Mouse (Mus musculus): ENCODE results near the gene 2310046K23Rik. TPM values are rescaled to one million over a fixed set of nuclear protein-coding genes. Genes with fewer than 3 reads are reported as not detected.
"Not testable (repeated sequence)": the region's sequence is repeated elsewhere in the genome, so short reads cannot be mapped to it uniquely, and the experiment has no call there.

The 2310046K23Rik gene
- polyA plus RNA-seq, 2 experiments = not detected

GRCm38 (mm10) chr3:92508185-92508584 lies 26.1 kb downstream of the 2310046K23Rik start:
- Histone ChIP-seq H3K9me3 (ENCODE audit: control insufficient read depth, low read length) (no peaks in the 10 kb centered on the region), H3K4me2 (ENCODE audit: low read depth) (no peak overlapping the region), H3K9ac (replicated peaks) (no peak overlapping the region), H3K27me3 (ENCODE audit: control insufficient read depth, insufficient read depth, low read length) (no peaks in the 10 kb centered on the region), H3K4me1 (replicated peaks; ENCODE audit: control insufficient read depth in 2 of 2, insufficient read depth in 2 of 2, low read length in 1 of 2) (no peaks in the 10 kb centered on the region), H3K27ac (no peak overlapping the region), H3K4me3 (ENCODE audit: insufficient read depth in 1 of 2, low read depth in 2 of 2, low read length in 2 of 2) (no peak overlapping the region), H3K36me3 (replicated peaks; ENCODE audit: control insufficient read depth, insufficient read depth, low read depth) (no peaks in the 10 kb centered on the region)
- WGBS (ENCODE audit: insufficient replicate concordance) = 58% methylated on average over 1 of the region's 1 CpGs
- DNase-seq (ENCODE audit: low read depth in 3 of 3, low spot score in 3 of 3) = no peak
- TF ChIP-seq CTCF (IDR thresholded peaks at IDR 0.05; ENCODE audit: low read depth) = no peak
- ATAC-seq (ENCODE audit: insufficient read depth) = no peak

- ATAC-seq (ENCODE audit: insufficient read depth) = no peak
- Histone ChIP-seq H3K9ac (replicated peaks) (no peak overlapping the region), H3K9me3 (ENCODE audit: control insufficient read depth, low read length) (no peaks in the 10 kb centered on the region), H3K4me3 (ENCODE audit: insufficient read depth in 1 of 2, low read depth in 2 of 2, low read length in 2 of 2) (no peak overlapping the region), H3K36me3 (replicated peaks; ENCODE audit: control insufficient read depth, insufficient read depth, low read depth) (no peaks in the 10 kb centered on the region), H3K27ac (no peak overlapping the region), H3K4me1 (replicated peaks; ENCODE audit: control insufficient read depth in 2 of 2, insufficient read depth in 2 of 2, low read length in 1 of 2) (no peaks in the 10 kb centered on the region), H3K4me2 (ENCODE audit: low read depth) (no peak overlapping the region), H3K27me3 (ENCODE audit: control insufficient read depth, insufficient read depth, low read length) (no peaks in the 10 kb centered on the region)
- no peak for DNase-seq (ENCODE audit: low read depth in 3 of 3, low spot score in 3 of 3)
- no peak for TF ChIP-seq EP300 (IDR thresholded peaks at IDR 0.05; ENCODE audit: low read depth)
- no peak for TF ChIP-seq CTCF (IDR thresholded peaks at IDR 0.05; ENCODE audit: low read depth)
These were observed 30.8 kb downstream of the 2310046K23Rik start for GRCm38 (mm10) chr3:92503528-92503927.

DNA sequence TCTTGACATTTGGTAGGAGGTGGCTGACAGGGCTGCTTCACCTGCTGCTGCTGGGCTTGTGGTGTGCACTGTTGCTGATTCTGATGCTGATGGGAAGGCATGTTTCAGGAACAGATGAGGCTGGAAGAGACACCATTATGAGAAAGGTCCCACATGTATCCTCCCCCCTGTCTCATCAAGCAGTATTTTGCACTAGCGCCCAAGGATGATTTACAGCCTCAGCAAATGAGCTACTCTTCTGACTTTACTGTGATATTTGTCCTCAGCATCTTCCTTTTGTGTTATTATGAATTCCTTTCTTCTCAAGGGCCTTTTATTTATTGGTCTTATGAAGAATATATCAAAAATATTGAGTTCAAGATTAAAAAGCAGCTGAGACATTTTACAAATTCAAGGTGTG lies 33.9 kb downstream of the 2310046K23Rik start, which contains the start of gene Sprr4:
Gene Sprr4, minus strand, starts transcription at position 101 of the 400 bp plus-strand sequence.
- DNase-seq (ENCODE audit: low read depth in 3 of 3, low spot score in 3 of 3) = no peak
- H3K4me2 ChIP-seq (ENCODE audit: low read depth) = no peak within 1 kb of the TSS
- 43% methylated on average over 1 of the region's 1 CpGs for WGBS (ENCODE audit: insufficient replicate concordance)

DNA sequence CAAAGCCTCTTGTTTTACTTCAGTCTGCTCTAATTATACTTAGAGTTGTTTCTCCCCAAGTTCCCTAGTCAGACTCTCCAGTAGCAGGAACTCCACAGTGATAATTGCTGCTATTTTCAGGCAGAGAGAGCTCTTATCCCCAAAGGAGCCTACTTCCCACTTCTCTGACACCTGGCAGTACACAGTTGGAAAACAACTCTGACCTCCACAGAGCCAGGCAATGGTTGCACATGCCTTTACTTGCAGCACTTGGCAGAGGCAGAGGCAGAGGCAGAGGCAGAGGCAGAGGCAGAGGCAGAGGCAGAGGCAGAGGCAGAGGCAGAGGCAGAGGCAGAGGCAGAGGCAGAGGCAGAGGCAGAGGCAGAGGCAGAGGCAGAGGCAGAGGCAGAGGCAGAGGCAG lies 44.0 kb downstream of the 2310046K23Rik start:
- not testable (repeated sequence) for ATAC-seq (ENCODE audit: insufficient read depth); H3K27me3 ChIP-seq (ENCODE audit: control insufficient read depth, insufficient read depth, low read length); H3K9me3 ChIP-seq (ENCODE audit: control insufficient read depth, low read length); H3K9ac ChIP-seq (replicated peaks); H3K4me2 ChIP-seq (ENCODE audit: low read depth); H3K4me3 ChIP-seq (ENCODE audit: insufficient read depth in 1 of 2, low read depth in 2 of 2, low read length in 2 of 2); H3K27ac ChIP-seq; DNase-seq (ENCODE audit: low read depth in 3 of 3, low spot score in 3 of 3); H3K36me3 ChIP-seq (replicated peaks; ENCODE audit: control insufficient read depth, insufficient read depth, low read depth); H3K4me1 ChIP-seq (replicated peaks; ENCODE audit: control insufficient read depth in 2 of 2, insufficient read depth in 2 of 2, low read length in 1 of 2)

More for the DNA sequence above, 33.9 kb downstream of the 2310046K23Rik start, which contains the start of gene Sprr4:
- no peaks in the 10 kb centered on the region for H3K27me3 ChIP-seq (ENCODE audit: control insufficient read depth, insufficient read depth, low read length)
- H3K4me3 ChIP-seq (ENCODE audit: insufficient read depth in 1 of 2, low read depth in 2 of 2, low read length in 2 of 2) = no peak within 1 kb of the TSS
- H3K4me1 ChIP-seq (replicated peaks; ENCODE audit: control insufficient read depth in 2 of 2, insufficient read depth in 2 of 2, low read length in 1 of 2) = no peaks in the 10 kb centered on the region
- H3K9ac ChIP-seq (replicated peaks) = no peak within 1 kb of the TSS
- no peaks in the 10 kb centered on the region for H3K36me3 ChIP-seq (replicated peaks; ENCODE audit: control insufficient read depth, insufficient read depth, low read depth)
- H3K9me3 ChIP-seq (ENCODE audit: control insufficient read depth, low read length) = no peaks in the 10 kb centered on the region
- no peak for ATAC-seq (ENCODE audit: insufficient read depth)
- TF ChIP-seq EP300 (IDR thresholded peaks at IDR 0.05; ENCODE audit: low read depth) (no peak), CTCF (IDR thresholded peaks at IDR 0.05; ENCODE audit: low read depth) (no peak)
- no peak within 1 kb of the TSS for H3K27ac ChIP-seq

GRCm38 (mm10) chr3:92486307-92486706 lies 48.0 kb downstream of the 2310046K23Rik start:
- no peak overlapping the region for H3K27ac ChIP-seq
- H3K4me1 ChIP-seq (replicated peaks; ENCODE audit: control insufficient read depth in 2 of 2, insufficient read depth in 2 of 2, low read length in 1 of 2) = no peaks in the 10 kb centered on the region
- WGBS (ENCODE audit: insufficient replicate concordance) = 20% methylated on average over 1 of the region's 1 CpGs
- H3K4me2 ChIP-seq (ENCODE audit: low read depth) = no peak overlapping the region
- H3K4me3 ChIP-seq (ENCODE audit: insufficient read depth in 1 of 2, low read depth in 2 of 2, low read length in 2 of 2) = no peak overlapping the region
- TF ChIP-seq EP300 (IDR thresholded peaks at IDR 0.05; ENCODE audit: low read depth) = no peak
- no peak for TF ChIP-seq CTCF (IDR thresholded peaks at IDR 0.05; ENCODE audit: low read depth)
- H3K36me3 ChIP-seq (replicated peaks; ENCODE audit: control insufficient read depth, insufficient read depth, low read depth) = no peaks in the 10 kb centered on the region
- no peak for DNase-seq (ENCODE audit: low read depth in 3 of 3, low spot score in 3 of 3)
- no peaks in the 10 kb centered on the region for H3K9me3 ChIP-seq (ENCODE audit: control insufficient read depth, low read length)
- no peaks in the 10 kb centered on the region for H3K27me3 ChIP-seq (ENCODE audit: control insufficient read depth, insufficient read depth, low read length)
- H3K9ac ChIP-seq (replicated peaks) = no peak overlapping the region
- ATAC-seq (ENCODE audit: insufficient read depth) = no peak

- Histone ChIP-seq H3K4me1 (replicated peaks; ENCODE audit: control insufficient read depth in 2 of 2, insufficient read depth in 2 of 2, low read length in 1 of 2) (no peaks in the 10 kb centered on the region), H3K4me3 (ENCODE audit: insufficient read depth in 1 of 2, low read depth in 2 of 2, low read length in 2 of 2) (no peak within 1 kb of the TSS), H3K9ac (replicated peaks) (no peak within 1 kb of the TSS), H3K27me3 (ENCODE audit: control insufficient read depth, insufficient read depth, low read length) (no peaks in the 10 kb centered on the region), H3K36me3 (replicated peaks; ENCODE audit: control insufficient read depth, insufficient read depth, low read depth) (no peaks in the 10 kb centered on the region), H3K9me3 (ENCODE audit: control insufficient read depth, low read length) (no peaks in the 10 kb centered on the region), H3K27ac (no peak within 1 kb of the TSS), H3K4me2 (ENCODE audit: low read depth) (no peak within 1 kb of the TSS)
- no peak for DNase-seq (ENCODE audit: low read depth in 3 of 3, low spot score in 3 of 3)
- TF ChIP-seq CTCF (IDR thresholded peaks at IDR 0.05; ENCODE audit: low read depth) (no peak), EP300 (IDR thresholded peaks at IDR 0.05; ENCODE audit: low read depth) (no peak)
- no peak for ATAC-seq (ENCODE audit: insufficient read depth)
These were observed 48.4 kb downstream of the 2310046K23Rik start, which contains the start of gene Sprr1a for GRCm38 (mm10) chr3:92485863-92486262. Gene Sprr1a, minus strand, starts transcription at chr3:92485895.

Other genes starting within 250 kb of the 2310046K23Rik start
- gene Sprr2a3, start 249.1 kb downstream of the 2310046K23Rik start, polyA plus RNA-seq (2012; rRNA removed) = not detected in 2 replicates
- not detected in 2 replicates for gene Sprr2a3, start 249.1 kb downstream of the 2310046K23Rik start, polyA plus RNA-seq (2014; fragmentation: Nextera tagmentation; extraction: Ambion mirVana)
- gene Sprr2b, start 217.9 kb downstream of the 2310046K23Rik start, polyA plus RNA-seq (2012; rRNA removed) = not detected in 2 replicates
- gene Sprr2b, start 217.9 kb downstream of the 2310046K23Rik start, polyA plus RNA-seq (2014; fragmentation: Nextera tagmentation; extraction: Ambion mirVana) = not detected in 2 replicates
- not detected in 2 replicates for gene Sprr2d, start 195.4 kb downstream of the 2310046K23Rik start, polyA plus RNA-seq (2012; rRNA removed)
- not detected in 2 replicates for gene Sprr2d, start 195.4 kb downstream of the 2310046K23Rik start, polyA plus RNA-seq (2014; fragmentation: Nextera tagmentation; extraction: Ambion mirVana)
- not detected in 2 replicates for gene Sprr2e, start 182.4 kb downstream of the 2310046K23Rik start, polyA plus RNA-seq (2012; rRNA removed)
- gene Sprr2e, start 182.4 kb downstream of the 2310046K23Rik start, polyA plus RNA-seq (2014; fragmentation: Nextera tagmentation; extraction: Ambion mirVana) = not detected in 2 replicates
- not detected in 2 replicates for gene Sprr2f, start 169.3 kb downstream of the 2310046K23Rik start, polyA plus RNA-seq (2012; rRNA removed)
- gene Sprr2f, start 169.3 kb downstream of the 2310046K23Rik start, polyA plus RNA-seq (2014; fragmentation: Nextera tagmentation; extraction: Ambion mirVana) = not detected in 2 replicates
- not detected in 2 replicates for gene Sprr2h, start 148.8 kb downstream of the 2310046K23Rik start, polyA plus RNA-seq (2012; rRNA removed)
- gene Sprr2h, start 148.8 kb downstream of the 2310046K23Rik start, polyA plus RNA-seq (2014; fragmentation: Nextera tagmentation; extraction: Ambion mirVana) = not detected in 2 replicates
- gene Sprr2i, start 126.5 kb downstream of the 2310046K23Rik start, polyA plus RNA-seq (2012; rRNA removed) = not detected in 2 replicates
- gene Sprr2i, start 126.5 kb downstream of the 2310046K23Rik start, polyA plus RNA-seq (2014; fragmentation: Nextera tagmentation; extraction: Ambion mirVana) = not detected in 2 replicates
- gene Sprr2j-ps, start 116.4 kb downstream of the 2310046K23Rik start, polyA plus RNA-seq (2012; rRNA removed) = not detected in 2 replicates
- not detected in 2 replicates for gene Sprr2j-ps, start 116.4 kb downstream of the 2310046K23Rik start, polyA plus RNA-seq (2014; fragmentation: Nextera tagmentation; extraction: Ambion mirVana)
- gene Gm9774, start 105.1 kb downstream of the 2310046K23Rik start, polyA plus RNA-seq (2012; rRNA removed) = 2.7 and 3.8 TPM in 2 replicates
- 5.1 and 5.6 TPM in 2 replicates for gene Gm9774, start 105.1 kb downstream of the 2310046K23Rik start, polyA plus RNA-seq (2014; fragmentation: Nextera tagmentation; extraction: Ambion mirVana)
- gene Sprr2k, start 101.9 kb downstream of the 2310046K23Rik start, polyA plus RNA-seq (2012; rRNA removed) = not detected in 2 replicates
- not detected in 2 replicates for gene Sprr2k, start 101.9 kb downstream of the 2310046K23Rik start, polyA plus RNA-seq (2014; fragmentation: Nextera tagmentation; extraction: Ambion mirVana)
- gene Sprr1b, start 95.7 kb downstream of the 2310046K23Rik start, polyA plus RNA-seq (2012; rRNA removed) = not detected in 2 replicates
- not detected in 2 replicates for gene Sprr1b, start 95.7 kb downstream of the 2310046K23Rik start, polyA plus RNA-seq (2014; fragmentation: Nextera tagmentation; extraction: Ambion mirVana)
- not detected in 2 replicates for gene Sprr3, start 75.8 kb downstream of the 2310046K23Rik start, polyA plus RNA-seq (2012; rRNA removed)
- not detected in 2 replicates for gene Sprr3, start 75.8 kb downstream of the 2310046K23Rik start, polyA plus RNA-seq (2014; fragmentation: Nextera tagmentation; extraction: Ambion mirVana)
- not detected in 2 replicates for gene Sprr1a, start 48.6 kb downstream of the 2310046K23Rik start, polyA plus RNA-seq (2012; rRNA removed)
- not detected in 2 replicates for gene Sprr1a, start 48.6 kb downstream of the 2310046K23Rik start, polyA plus RNA-seq (2014; fragmentation: Nextera tagmentation; extraction: Ambion mirVana)
- not detected in 2 replicates for gene Sprr4, start 34.0 kb downstream of the 2310046K23Rik start, polyA plus RNA-seq (2012; rRNA removed)
- not detected in 2 replicates for gene Sprr4, start 34.0 kb downstream of the 2310046K23Rik start, polyA plus RNA-seq (2014; fragmentation: Nextera tagmentation; extraction: Ambion mirVana)
- 0.02 and 0.03 TPM in 2 replicates for gene Ivl, start 39.2 kb upstream of the 2310046K23Rik start, polyA plus RNA-seq (2012; rRNA removed)
- not detected in 2 replicates for gene Ivl, start 39.2 kb upstream of the 2310046K23Rik start, polyA plus RNA-seq (2014; fragmentation: Nextera tagmentation; extraction: Ambion mirVana)
- 0.22 TPM in 1 of 2 replicates, not detected in the other for gene Smcp, start 54.5 kb upstream of the 2310046K23Rik start, polyA plus RNA-seq (2012; rRNA removed)
- not detected in 2 replicates for gene Smcp, start 54.5 kb upstream of the 2310046K23Rik start, polyA plus RNA-seq (2014; fragmentation: Nextera tagmentation; extraction: Ambion mirVana)
- not detected in 2 replicates for gene 2210017I01Rik, start 73.0 kb upstream of the 2310046K23Rik start, polyA plus RNA-seq (2012; rRNA removed)
- gene 2210017I01Rik, start 73.0 kb upstream of the 2310046K23Rik start, polyA plus RNA-seq (2014; fragmentation: Nextera tagmentation; extraction: Ambion mirVana) = not detected in 2 replicates
- gene Lce6a, start 87.1 kb upstream of the 2310046K23Rik start, polyA plus RNA-seq (2012; rRNA removed) = not detected in 2 replicates
- not detected in 2 replicates for gene Lce6a, start 87.1 kb upstream of the 2310046K23Rik start, polyA plus RNA-seq (2014; fragmentation: Nextera tagmentation; extraction: Ambion mirVana)
- not detected in 2 replicates for gene Lce1a1, start 113.8 kb upstream of the 2310046K23Rik start, polyA plus RNA-seq (2012; rRNA removed)
- gene Lce1a1, start 113.8 kb upstream of the 2310046K23Rik start, polyA plus RNA-seq (2014; fragmentation: Nextera tagmentation; extraction: Ambion mirVana) = not detected in 2 replicates
- not detected in 2 replicates for gene Lce1b, start 122.4 kb upstream of the 2310046K23Rik start, polyA plus RNA-seq (2012; rRNA removed)
- gene Lce1b, start 122.4 kb upstream of the 2310046K23Rik start, polyA plus RNA-seq (2014; fragmentation: Nextera tagmentation; extraction: Ambion mirVana) = not detected in 2 replicates
- gene Lce1a2, start 135.8 kb upstream of the 2310046K23Rik start, polyA plus RNA-seq (2012; rRNA removed) = not detected in 2 replicates
- gene Lce1a2, start 135.8 kb upstream of the 2310046K23Rik start, polyA plus RNA-seq (2014; fragmentation: Nextera tagmentation; extraction: Ambion mirVana) = not detected in 2 replicates
- not detected in 2 replicates for gene Lce1c, start 144.7 kb upstream of the 2310046K23Rik start, polyA plus RNA-seq (2012; rRNA removed)
- not detected in 2 replicates for gene Lce1c, start 144.7 kb upstream of the 2310046K23Rik start, polyA plus RNA-seq (2014; fragmentation: Nextera tagmentation; extraction: Ambion mirVana)
- not detected in 2 replicates for gene Lce1d, start 152.7 kb upstream of the 2310046K23Rik start, polyA plus RNA-seq (2012; rRNA removed)
- gene Lce1d, start 152.7 kb upstream of the 2310046K23Rik start, polyA plus RNA-seq (2014; fragmentation: Nextera tagmentation; extraction: Ambion mirVana) = not detected in 2 replicates
- not detected in 2 replicates for gene Lce1e, start 174.6 kb upstream of the 2310046K23Rik start, polyA plus RNA-seq (2012; rRNA removed)
- gene Lce1e, start 174.6 kb upstream of the 2310046K23Rik start, polyA plus RNA-seq (2014; fragmentation: Nextera tagmentation; extraction: Ambion mirVana) = not detected in 2 replicates
- gene Lce1f, start 185.8 kb upstream of the 2310046K23Rik start, polyA plus RNA-seq (2012; rRNA removed) = not detected in 2 replicates
- gene Lce1f, start 185.8 kb upstream of the 2310046K23Rik start, polyA plus RNA-seq (2014; fragmentation: Nextera tagmentation; extraction: Ambion mirVana) = not detected in 2 replicates
- not detected in 2 replicates for gene Gm38119, start 204.6 kb upstream of the 2310046K23Rik start, polyA plus RNA-seq (2012; rRNA removed)
- gene Gm38119, start 204.6 kb upstream of the 2310046K23Rik start, polyA plus RNA-seq (2014; fragmentation: Nextera tagmentation; extraction: Ambion mirVana) = not detected in 2 replicates
- not detected in 2 replicates for gene Lce1g, start 217.8 kb upstream of the 2310046K23Rik start, polyA plus RNA-seq (2012; rRNA removed)
- not detected in 2 replicates for gene Lce1g, start 217.8 kb upstream of the 2310046K23Rik start, polyA plus RNA-seq (2014; fragmentation: Nextera tagmentation; extraction: Ambion mirVana)
- gene Lce1h, start 230.6 kb upstream of the 2310046K23Rik start, polyA plus RNA-seq (2012; rRNA removed) = not detected in 2 replicates
- not detected in 2 replicates for gene Lce1h, start 230.6 kb upstream of the 2310046K23Rik start, polyA plus RNA-seq (2014; fragmentation: Nextera tagmentation; extraction: Ambion mirVana)
- gene Lce1i, start 244.4 kb upstream of the 2310046K23Rik start, polyA plus RNA-seq (2012; rRNA removed) = not detected in 2 replicates
- gene Lce1i, start 244.4 kb upstream of the 2310046K23Rik start, polyA plus RNA-seq (2014; fragmentation: Nextera tagmentation; extraction: Ambion mirVana) = not detected in 2 replicates

Data from liver, embryonic 14.5 days (tissue).